Mouse (Mus musculus): ENCODE measurements around the gene Adamts4.

The Adamts4 gene

DNA sequence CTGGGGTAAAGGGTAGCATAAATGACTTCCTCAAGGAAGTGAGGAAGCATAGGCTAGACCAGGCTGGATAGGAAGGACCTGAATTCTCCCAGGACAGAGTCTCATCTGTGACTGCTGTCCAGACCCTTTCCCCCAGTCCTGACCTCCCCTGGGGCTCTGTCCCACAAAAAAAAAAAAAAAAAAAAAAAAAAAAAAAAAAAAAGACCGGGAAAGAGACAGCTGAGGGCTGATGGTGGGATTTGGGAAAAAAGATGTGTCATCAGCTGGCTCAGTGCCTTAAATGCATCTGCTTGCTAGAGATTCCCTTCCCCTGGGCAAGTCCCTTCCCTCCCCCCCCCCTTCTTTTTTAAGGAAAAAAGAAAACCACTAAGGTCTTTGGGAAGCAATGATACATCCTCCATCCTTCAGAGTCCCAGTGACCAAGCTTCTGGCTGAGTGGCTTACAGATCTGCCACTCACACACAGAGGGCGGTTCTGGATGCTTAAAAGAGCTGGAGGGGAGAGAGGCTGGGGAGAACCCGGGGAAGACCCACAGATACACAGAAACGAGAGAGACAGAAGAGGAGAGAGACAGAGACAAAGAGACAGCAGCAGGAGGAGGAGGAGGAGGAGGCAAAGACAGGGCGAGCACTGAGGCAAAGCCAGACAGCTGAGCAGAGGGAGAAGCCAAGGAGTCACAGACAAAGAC lies at the start of gene Adamts4:
Gene Adamts4 (plus strand): TSS at position 509 of the 688 bp plus-strand sequence.
- DNase-seq (ENCODE audit: low spot score) = peak; percentile 79

DNA sequence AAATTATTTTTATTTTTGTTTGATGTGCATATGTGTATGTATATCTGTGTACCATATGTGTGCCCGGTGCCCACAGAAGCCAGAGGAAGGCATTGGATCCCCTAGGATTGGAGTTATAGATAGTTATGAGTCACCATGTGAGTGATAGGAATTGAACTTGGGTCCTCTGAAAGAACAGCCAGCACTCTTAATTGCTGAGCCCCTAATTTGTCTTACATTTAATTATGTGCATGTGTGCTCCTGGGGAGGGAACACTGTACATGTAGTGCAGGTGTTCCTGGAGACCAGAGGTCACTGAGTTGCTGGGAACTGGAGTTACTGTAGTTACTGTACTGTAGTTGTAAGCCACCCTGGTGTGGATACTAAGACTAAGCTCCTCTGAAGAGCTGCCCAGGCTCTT lies 49.5 kb upstream of the Adamts4 start:
- DNase-seq (ENCODE audit: low spot score) = no peak

DNA sequence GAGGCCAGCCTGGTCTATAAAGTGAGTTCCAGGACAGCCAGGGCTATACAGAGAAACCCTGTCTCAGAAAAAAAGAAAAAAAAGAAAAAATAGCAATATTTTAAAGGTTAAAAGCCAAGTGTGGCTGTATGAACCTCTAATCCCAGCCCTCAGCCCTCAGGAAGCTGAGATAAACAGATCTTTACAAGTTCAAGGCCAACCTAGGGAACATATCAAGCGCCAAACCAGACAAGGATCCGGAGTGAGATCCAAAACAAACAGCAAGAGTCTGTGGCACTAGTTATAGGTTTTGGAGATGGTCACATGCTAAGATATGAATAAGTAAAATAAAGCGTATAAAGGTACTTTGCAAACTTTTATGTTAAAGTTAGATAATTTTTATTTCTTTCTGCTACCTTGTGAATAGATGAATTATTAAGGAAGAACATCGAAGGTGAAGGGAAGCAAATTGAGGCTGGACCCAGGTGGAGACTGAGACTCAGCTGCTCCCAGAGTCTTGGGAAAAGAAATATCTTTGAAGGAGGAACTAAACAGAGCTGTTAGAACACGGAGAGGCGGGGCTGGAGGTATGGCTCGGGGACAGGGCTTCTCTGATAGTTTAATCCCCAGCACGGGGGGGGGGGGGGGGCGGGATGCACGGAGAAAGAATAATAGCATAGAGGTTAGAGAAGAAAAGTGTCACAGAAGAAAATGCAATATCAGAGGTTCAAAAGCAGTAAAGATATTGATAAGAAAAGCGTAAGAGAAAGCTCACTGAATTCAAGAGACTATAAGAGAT lies 46.6 kb upstream of the Adamts4 start:
- no peak for DNase-seq (ENCODE audit: low spot score)

DNA sequence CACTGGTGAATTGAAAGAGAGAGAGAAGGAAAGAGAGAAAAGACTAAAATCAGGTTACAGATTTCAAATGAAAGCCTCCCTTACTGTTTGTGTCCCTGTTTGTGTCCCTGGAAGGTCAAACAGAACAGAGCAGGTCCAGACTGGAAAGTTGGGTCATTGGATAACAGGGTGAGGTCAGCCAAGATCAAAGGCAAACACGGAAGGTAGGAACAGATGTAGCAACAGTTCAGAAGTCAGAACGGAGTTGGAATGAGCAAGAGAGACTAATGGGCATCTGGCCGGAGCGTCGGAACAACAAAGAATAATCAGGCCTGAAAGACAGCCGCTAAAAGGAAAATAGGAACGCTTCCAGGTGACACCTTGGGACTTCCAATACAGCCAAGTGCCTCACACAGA lies 46.0 kb upstream of the Adamts4 start:
- no peak for DNase-seq (ENCODE audit: low spot score)

DNA sequence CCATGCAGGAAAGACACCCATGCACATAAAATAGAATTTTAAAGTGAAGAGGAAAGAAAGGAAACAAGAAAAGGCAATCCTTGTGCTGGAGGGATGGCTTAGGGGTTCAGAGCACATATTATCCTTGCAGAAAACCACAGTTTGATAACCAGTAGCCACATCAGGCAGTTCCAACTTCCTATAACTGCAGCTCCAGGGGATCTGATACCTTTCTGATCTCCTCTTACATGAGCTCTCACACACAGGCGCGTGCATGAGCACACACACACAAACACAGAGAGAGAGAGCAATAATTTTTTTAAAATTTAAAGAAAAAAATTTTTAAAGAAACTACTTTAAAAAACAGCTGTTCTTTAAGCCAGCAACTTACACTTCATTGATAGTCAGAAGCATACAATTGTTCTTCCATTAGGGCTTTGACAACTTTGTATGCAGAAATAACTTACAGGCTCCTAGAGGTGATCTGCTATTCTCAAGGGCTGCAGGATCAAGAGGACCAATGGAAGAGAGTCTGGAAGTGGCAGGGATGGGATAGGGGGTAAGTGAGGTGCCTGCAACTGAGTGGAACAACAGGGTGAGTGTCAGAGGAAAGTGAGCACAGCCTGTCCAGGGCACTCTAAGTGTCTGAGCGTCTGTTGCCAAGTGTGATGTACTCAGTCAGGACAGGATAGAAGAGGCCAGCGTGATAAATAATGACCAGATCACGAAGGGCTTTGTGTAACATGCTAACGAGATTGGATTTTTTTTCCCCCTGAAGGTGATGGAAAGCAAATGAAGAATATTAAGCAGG lies 44.3 kb upstream of the Adamts4 start:
- no peak for DNase-seq (ENCODE audit: low spot score)

DNA sequence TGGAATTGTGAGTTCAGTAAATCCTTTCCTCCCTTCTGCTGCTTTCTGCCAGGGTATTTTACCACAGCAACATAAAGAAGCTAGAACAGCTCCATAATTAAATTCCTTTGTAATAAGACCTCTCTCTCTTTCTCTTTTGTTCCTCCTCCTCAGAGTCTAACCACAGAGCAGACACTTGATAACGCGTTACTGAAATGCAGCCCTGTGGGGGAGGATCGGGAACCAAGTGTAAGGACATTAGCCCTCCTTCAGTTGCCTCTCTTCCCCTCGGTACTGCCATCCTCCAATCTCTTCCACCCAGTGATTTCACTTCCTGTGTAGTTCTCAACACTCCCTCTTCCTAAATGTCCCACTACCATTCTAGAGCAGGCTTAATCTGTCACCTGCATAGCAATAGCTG lies 40.8 kb upstream of the Adamts4 start:
- no peak for DNase-seq (ENCODE audit: low spot score)

DNA sequence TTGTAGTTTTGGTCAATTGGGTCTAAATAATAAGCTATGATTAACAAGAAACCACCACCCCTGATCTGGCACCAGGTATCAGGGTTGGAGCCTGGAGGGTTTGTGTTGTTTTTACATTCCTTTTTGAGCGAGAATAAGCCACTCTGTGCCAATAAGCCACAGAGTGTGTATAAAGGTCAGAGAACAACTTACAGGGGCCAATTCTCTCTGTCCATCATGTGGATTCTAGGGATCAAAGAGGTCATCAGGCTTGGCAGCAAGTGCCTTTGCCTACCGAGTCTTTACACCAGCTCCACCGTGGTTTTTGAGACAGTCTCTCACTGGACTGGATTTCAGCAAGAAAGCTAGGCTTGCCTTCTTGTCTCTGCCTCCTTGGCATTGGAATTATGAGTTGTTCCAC lies 37.4 kb upstream of the Adamts4 start:
- DNase-seq (ENCODE audit: low spot score) = no peak

DNA sequence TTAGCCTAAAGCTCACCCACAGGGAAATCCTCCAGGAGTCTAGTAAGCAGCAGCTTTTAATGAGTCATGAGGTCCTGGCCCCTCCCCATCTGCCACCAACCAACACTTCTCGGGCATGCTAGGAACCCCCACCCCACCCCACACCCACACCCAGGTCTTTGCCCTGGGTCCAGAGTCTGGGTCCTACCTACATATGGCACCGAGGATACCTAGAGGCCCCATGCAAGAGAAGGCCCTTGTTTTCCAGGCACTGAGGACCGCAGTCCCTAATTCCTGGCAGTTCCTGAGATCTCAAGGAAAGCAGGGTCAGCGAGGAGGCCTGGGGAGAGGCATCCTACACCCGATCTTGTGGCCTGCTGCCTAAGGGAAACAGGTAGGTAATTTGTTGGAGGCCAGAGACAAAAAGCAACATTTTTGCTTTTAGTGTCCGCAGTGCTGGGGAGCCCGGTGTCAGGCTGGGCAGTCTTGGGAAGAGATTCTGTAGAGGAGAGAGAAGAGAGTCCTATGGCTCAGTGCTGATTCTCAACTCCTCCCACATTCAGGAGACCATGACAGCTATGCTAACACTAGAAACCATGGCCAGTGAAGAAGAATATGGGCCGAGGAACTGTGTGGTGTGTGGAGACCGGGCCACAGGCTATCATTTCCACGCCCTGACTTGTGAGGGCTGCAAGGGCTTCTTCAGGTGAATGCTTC lies 36.3 kb upstream of the Adamts4 start, which contains the start of gene Nr1i3:
Gene Nr1i3 (plus strand): TSS at position 170 of the 696 bp plus-strand sequence.
- no peak for DNase-seq (ENCODE audit: low spot score)

DNA sequence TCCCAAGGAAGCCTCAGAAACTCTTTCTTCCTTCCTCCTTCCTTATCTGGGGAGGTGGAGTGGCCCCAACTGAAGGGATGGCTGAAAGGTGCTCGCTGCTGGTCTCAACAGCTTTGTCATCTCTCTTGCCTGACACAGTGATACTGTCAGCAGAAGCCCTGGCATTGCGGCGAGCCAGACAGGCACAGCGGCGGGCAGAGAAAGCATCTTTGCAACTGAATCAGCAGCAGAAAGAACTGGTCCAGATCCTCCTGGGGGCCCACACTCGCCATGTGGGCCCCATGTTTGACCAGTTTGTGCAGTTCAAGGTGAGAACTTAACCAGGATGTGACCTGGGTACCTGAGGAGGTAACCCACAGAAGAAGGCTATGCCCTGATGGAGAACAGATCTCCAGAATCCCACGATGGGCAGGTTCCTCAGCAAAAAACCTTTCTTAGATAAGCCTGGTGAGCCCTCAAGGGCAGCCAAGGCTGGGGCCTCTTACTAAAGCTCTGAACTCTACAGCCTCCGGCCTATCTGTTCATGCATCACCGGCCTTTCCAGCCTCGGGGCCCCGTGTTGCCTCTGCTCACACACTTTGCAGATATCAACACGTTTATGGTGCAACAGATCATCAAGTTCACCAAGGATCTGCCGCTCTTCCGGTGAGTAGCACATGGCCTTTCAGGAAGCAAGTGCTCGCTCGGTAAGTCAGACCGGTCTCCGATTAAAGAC lies 33.8 kb upstream of the Adamts4 start:
- DNase-seq (ENCODE audit: low spot score) = no peak

DNA sequence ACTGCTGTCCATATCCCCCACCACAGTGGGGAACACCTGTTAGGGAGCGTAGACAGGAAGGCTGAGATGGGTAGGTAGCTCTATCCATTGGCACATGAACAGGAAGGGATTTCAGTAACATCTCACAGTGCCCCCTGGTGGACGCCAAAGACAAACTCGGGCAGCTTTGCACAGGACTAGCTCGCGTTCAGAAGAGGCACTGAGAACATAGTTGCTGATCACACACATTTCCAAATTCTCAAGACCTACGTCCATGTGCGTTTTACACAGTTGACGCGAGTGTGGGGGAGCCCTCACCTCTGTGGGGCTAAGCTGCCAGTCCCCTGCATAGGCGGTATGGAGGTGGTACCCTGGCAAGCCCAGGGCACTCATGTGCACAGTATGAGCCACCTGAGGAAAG lies 29.4 kb upstream of the Adamts4 start:
- DNase-seq (ENCODE audit: low spot score) = peak; percentile 91

DNA sequence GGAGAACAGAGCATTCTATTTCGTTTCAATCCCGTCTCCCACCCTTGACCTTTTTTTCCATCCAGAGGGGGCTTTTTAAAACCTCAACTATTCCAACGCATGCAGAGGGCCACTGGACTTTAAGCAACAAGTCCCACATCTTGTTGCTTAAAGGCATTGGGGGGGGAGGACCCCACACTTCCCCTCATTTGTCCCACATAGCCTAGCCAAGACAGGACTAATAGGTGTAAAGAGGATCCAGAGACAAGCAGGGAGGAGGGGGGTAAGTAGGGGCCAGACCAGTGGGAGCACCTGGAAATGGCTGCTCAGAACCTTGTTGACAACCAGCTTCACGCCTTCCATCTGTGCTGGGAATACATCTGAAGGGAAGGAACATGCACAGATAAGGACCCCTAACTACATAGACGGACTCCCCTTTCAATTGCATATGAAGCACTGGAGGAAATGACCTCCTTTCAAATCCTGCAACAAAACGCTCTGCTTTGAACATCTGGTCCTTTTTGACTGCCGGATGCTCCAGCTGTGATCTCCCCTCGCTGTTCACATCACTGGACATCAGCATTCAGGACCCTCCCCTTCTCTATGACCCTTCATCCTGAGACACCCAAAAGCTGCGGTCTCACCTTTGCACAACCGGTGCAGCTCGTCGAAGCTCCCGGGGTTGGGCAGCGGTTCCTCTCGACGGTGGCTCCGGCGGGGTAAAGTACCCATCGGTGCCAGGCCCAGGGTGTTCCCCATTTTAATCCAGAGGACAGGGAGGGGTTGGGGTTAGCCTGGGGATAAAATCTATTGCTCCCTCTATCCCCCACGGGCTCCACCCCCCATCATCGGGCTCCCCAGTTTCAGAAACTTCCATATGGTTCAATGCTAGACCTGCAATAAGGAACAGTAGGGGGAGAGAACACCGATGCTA lies 28.7 kb upstream of the Adamts4 start:
- DNase-seq (ENCODE audit: low spot score) = peak; percentile 37

DNA sequence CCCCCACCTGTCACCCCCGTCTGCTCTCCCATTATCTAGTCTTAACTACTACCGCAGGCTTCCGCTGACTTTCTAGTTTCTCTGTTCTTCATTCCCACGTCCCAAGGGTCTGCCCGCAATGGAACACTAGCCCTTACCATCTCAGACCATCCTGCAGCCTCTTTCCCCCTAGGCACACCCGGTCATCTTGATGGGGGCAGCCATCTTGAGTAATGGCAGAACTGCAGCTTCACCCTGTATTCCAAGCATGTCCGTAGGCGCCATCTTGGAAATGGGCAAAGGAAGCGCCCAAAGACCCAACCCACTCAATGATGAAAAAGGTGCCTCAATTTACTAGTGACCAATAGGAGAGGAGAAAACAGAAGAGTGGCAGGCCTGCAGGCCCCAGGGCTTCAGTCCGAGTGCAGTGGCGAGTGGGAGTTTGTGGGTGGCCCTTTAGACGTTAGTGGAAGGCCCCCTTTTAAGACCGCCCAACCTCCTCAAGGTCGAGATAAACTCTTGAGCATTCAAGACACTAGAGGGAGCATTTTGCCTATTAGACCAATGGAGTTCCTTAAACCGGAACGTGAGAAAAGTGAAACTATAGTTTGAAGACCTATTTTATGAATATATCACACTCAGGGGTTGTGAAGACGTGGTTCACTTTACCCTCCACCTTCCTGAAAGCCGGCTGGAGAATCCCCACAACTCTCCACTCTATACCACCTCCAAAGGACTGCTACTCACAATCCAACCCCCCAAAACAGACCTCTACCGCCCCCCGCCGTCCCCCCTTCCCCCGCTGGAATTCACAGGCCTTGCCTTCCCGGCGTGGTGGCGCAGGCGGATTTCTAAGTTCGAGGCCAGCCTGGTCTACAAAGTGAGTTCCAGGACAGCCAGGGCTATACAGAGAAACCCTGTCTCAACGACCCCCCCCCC lies 27.7 kb upstream of the Adamts4 start, which contains the start of gene Tomm40l:
Gene Tomm40l (minus strand): TSS at position 277 of the 918 bp plus-strand sequence.
- peak; percentile 98 for DNase-seq (ENCODE audit: low spot score)

DNA sequence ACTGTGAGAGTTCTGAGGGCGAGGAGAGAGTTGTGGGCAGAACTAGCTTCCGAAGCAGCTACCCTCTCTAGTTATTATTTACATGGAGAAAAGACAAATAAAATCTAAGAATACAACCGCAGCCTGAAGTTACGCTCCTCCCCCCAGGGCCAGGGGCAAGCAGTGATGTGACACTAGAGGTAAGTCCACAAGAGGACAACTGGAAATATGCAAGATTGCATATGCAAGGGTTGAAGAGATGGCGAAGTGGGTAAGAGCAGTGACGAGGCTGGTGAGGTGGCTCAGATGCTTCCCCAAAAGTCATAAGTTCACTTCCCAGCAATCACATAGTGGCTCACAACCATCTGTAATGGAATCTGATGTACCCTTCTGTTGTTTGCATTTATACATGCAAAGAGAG lies 27.1 kb upstream of the Adamts4 start:
- DNase-seq (ENCODE audit: low spot score) = no peak

DNA sequence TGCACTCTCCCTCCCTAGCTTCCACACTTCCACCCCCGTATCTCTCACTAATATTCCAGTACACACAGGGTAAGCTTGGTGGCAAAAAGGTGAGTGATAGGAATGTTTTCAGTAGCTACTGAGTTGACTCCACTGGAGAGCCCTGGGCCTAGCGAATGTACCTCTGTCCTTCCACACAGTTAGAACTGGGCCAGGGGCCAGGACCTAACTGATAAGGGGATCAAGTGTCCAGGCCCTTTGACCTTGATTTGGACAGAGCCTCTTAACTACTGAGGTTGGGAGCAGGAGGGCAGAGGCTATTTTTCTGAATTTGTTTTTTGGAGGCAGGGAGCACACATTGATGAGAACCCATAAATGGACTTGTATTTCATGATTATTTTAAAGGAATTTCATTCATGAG lies 26.4 kb upstream of the Adamts4 start:
- DNase-seq (ENCODE audit: low spot score) = no peak

DNA sequence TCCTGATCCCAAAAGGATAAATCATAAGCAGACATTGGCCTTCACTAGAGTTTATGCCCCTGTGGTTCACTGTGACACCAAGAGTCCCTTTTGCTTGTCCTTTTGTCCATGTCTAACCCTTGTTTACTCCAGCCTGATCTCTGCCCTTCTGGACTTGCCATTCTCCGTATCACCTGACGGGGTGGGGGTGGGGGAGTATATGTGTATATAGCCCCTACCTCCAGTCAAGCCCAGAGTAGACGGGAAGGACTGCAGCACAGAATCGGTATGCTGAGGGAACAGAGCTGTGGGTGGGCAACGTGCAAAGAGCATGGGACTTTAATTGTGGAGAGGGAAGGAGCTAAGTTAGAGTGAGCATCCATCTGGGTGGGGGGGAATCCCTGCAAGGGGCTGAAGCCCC lies 25.4 kb upstream of the Adamts4 start, which contains the start of gene Apoa2:
Gene Apoa2 (plus strand): TSS at position 198 of the 400 bp plus-strand sequence.
- DNase-seq (ENCODE audit: low spot score) = no peak

DNA sequence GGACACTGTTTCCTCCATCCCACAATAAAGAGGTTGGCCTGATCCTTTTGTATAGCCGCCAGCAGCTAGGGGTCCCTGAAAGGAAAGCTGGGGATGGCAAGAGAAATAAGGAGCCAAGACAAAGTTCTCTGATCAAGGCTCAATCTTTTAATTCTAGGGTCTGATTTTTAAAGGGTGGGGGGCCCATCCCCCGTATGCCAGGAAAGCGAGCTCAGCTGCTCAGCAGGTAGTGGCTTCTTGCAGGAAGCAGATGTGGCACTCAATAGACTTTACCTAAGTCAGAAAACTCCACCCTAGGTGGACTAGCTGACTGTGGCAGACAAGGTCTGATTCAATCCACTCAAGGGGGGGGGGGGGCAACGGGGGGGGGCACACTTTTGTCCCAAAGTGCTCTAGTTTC lies 23.4 kb upstream of the Adamts4 start:
- no peak for DNase-seq (ENCODE audit: low spot score)

DNA sequence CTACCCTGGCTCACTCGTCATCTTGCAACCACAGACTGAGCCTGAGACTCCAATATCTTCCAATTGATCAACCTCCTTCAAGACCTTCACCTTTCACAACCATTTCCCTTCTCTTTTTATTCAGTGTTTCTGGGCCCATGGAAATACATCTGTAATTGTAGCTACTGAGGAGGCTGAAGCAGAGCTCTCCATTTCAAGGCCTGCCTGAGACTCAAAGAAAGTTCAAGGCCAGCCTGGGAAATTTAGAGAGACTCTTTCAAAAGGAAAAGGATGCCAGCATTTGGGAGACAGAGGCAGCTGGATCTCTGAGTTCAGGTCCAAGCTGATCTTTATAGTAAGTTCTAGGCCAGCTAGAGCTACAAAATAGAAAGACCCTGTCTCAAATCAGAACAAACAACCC lies 22.3 kb upstream of the Adamts4 start:
- DNase-seq (ENCODE audit: low spot score) = no peak

DNA sequence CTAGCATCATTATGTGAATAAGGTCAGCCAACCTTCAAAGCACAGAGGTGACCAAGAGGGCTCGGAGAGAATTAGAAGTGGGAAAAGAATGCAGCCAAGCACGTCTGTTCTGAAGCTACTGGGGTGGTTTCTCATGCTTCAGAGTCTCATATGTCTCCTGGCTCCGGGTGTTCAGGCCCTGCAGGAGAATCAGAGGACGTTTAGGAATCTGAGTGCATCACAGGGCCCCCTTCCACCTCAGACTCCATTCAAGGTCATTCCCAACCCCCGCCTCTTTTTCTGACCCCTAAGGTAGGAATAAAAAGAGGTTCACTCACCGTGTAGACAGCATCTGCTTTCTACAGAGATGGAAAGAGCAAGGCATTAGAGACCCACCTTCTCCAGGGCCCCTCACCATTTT lies 20.5 kb upstream of the Adamts4 start:
- DNase-seq (ENCODE audit: low spot score) = peak; percentile 9

DNA sequence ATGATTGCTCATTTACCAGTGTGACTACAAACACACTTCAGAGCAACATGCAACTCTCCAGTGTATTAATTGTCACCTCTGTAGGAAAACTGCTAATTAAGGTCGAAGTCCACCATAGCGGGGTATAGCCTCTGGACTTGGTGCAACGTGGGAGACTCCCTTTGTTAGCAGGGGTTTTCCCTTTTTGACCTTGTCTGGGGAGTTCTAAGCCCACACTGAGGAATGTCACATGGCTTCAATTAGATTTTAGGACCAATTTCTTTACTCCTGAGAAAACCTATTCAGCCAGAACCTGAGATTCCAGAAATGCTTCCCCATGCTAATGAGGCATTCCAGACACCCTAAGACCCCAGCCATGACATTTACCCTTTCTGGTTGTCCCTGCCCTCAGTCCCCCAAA lies 20.0 kb upstream of the Adamts4 start:
- peak; percentile 46 for DNase-seq (ENCODE audit: low spot score)
